Mouse (Mus musculus) liver, adult (tissue): ENCODE results near the gene Mtif3.

Experiments
- GATA4 ChIP-seq: IDR thresholded peaks from 2 replicates; pipeline ENCODE4 v1.6.1; 2014; ENCODE audit warnings: mild to moderate bottlenecking, low read length; ENCODE audit not compliant: insufficient replicate concordance

Gene Mtif3

DNA sequence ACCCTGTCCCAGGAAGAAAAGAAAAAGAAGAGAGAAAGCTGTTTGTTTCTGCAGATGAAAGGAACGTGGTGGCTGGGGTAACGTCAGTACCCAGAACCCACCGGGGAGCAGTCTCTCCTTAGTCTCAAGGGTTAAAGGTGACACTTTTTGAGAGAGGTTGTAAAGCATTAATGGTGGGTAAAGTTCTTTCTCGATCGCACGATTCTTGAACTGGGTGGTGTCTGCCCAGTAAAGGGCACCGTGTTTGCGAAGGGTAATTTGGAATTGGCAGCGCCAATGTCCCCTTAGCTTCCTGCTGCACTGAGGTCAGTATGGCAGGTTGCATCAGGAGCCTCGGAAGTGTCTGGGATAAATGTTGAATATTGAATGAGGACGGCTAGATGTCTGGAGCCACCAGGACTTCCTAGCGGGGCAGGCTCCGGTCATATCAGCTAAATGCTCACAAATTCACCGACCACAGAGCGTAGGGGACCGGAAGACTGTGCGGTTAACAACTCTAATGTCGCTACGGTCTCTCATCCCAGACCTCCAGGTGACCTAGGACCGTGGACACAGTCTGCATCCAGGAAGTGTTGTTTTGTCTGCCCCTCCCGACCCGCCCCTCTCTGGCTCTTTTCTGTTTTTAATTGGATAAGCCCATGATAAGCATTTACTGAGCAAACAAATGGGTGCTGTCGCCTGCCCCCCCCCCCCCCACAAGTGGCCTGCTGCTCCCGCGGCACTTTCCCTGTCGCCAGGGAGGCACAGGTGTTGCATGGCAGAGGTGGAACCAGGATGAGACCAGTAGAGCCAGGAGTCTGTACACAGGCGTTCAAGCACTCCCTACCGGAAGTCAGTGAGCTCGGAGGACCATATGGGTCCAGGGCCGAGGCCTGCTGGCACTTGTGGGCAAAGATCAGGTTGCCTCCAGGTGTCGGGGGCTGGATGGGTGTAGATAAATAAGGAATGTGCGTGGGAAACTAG is 25.8 kb downstream of the Mtif3 start:
- no peak for TF ChIP-seq GATA4

DNA sequence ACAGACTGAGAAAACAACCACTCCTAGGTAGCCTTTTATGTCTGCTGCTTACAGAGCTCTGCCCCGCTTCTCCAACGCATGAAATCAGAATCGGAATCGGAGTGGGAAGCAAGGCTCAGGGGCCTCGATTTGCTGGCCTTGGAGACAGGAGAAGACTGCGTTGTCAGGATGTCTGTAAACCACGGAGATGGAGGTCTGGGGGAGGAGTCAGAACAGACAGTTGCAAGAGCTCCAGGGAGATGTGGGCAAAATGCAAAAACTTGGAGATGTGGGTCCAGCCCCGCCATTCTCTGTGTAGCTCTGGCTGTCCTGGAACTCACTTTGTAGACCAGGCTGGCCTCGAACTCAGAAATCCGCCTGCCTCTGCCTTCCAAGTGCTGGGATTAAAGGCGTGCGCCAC is 30.1 kb downstream of the Mtif3 start:
- TF ChIP-seq GATA4: no peak

DNA sequence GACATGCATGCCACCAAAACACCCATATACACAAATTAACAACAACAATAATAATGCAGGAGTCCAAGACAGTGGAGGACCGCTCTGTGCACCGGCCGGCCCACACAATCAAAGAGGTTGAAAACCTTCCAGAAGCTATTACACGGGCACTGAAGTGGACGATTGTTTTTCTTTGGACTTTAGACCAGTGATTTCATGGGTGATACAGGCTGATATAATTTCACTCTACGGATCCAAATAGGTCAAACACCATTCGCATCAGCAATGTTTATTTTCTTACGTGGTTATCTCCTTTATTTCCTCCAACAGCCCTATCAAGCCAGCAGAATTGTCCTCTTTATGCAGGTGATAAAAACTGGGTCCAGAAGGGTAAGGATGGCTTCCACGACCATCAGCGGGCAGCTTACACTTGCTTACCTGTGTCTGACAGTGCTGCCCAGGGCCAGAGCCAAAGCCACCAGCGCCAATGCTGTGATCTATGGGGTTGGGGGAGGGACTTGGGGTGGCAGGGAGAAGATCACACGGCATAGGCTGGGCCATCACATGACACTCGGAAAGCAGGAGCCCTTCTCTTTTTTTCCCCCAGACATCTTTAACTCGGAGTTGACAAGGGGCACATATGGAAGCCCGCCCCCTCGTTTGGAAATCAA is 31.6 kb downstream of the Mtif3 start:
- TF ChIP-seq GATA4: no peak

DNA sequence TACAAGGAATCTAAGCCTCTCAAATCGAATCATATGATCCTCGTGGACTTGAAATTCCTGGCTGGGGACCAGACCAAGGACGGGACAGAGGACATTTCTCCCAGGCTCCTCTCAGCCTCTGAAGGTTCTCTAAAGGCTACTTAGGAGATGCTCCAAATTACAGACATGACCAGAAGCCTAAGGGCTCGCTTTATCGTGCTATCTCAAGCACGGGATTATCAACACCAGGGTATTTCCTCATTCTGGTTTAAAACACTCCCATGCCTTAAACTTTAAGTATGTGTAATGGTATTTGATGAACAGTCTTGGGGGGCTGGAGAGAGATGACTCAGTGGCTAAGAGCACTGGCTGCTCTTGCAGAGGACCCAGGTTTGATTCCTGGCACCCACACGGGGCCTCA is 32.2 kb downstream of the Mtif3 start:
- TF ChIP-seq GATA4: no peak

DNA sequence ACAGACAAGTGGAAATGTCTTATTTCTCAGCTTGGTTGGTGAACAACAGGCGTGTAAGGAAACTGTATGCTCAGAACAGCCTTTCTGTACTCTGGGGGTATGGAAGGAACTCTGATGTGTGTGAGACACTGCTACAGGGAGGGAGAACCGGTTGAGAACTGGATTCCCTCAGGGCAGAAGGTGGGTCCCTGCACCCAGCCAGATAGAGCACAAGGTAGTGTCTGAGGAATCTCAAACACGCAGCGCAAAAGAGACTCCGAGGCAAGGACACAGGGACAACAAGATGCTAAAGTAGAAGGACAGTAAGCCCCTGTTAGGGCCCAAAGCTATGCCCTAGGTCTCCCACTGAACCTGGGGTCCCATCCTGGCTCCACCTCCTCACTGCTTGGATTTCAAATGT is 36.9 kb downstream of the Mtif3 start:
- no peak for TF ChIP-seq GATA4

DNA sequence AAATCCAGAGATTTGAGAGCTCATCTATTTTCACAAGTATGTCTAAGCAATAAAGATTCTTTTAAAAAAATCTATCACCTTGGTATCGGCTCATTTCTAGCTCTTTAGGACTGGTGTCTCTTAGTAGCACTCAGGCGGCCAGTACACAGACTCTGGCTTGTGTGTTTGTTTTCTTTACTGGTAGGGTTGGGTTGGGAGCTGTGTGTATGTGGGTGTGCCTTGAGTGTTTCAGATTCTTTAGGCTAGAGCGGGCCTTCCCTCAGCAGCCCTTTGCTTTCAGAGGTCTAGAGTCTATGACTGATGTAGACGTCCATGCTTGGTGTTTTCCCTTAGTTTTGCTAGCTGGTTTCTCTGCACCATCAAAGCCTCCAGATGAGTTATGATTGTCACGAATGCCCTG is 40.1 kb downstream of the Mtif3 start:
- no peak for TF ChIP-seq GATA4

DNA sequence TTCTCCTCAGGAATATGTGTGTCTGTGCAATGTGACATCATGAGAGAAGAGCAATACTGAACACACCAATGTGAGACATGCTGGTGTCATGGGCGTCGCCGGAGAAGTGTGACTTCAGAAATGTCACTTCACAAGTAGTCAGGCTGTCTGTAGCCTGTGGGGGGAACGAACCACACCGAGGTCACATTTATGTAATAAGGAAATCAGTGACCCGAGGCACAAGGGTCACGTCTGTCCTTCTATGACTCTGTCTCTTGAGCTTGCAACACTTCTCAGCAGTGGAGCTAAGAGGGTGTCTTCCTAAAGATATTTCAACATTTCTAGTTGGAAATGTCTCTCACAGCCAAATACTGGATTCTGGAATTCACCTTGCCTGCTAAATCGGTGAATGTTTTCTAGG is 42.4 kb downstream of the Mtif3 start:
- TF ChIP-seq GATA4: no peak

DNA sequence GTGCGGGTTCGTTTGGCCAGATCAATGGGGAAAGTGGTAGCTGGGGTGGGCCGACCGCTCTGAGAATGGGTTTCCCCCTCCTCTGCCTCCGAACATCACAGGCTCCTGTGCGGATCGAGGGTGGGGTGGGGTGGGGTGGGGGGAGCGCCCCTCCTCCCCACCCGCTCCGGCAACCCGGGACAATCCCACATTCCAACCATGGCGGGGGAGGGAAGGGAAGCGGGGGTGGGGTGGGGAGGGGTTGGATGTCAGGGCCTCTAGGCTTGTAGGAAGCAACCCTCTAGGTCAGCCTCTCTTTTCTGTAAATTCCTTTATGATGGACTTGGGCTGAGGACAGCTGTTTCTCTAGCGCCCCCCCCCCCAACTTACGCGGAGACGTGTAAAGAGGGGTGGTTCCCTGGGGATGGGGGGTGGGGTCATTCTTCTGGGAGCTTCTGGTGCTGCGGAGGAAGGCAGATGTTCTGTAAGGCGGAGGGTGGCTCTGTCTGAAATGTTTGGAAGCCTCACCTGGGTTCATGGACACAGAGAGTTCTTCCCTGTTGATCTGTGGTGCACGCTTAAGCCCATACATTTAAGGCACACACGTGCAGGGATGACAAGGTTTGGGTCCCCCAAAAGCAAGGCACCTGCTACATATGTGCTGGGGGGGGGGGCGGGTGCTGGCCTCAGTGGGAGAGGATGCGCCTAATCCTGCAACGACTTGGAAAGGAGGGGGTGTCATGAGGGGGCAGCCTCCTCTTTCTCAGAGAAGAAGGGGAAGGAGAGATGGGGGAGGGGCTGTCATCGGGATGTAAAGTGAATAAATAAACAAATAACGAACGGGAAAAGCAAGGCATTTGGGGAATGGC is 43.1 kb downstream of the Mtif3 start:
- no peak for TF ChIP-seq GATA4

DNA sequence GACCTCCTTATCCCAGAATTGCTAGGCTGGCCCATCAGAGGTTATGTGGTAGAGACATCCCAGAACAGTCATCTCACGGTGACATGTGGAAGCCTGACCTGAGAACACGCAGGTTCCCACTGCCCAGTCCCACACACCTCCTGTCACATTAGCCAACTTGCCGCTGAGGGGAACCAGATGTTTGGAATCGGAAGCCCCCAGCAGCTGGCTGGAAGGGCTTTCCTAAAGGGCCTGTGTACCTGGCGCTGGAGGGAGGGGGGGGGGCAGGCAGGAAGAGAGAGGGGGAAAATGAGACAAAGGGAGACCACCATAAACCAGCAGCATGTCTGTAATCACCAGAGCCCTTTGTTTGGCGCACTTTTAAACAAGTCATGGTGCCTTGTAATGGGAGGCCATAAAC is 43.7 kb downstream of the Mtif3 start:
- no peak for TF ChIP-seq GATA4

DNA sequence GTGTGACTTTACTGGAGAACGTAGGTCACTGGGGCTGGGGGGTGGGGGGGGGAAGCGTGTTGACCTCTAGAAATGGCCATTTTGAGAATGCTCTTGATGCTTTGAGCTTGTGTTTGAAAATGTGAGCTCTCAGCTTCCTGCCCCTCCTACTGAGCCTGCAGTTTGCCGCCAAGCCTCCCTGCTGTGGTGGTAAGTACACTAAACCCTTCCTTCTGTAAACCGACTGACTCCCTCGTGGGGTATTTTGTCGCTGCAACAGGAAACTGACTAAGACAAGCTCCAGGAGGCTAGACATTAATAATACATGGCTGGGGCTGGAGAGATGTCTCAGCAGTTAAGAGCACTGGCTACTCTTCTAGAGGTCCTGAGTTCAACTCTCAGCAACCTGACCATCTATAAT is 46.8 kb downstream of the Mtif3 start:
- no peak for TF ChIP-seq GATA4

DNA sequence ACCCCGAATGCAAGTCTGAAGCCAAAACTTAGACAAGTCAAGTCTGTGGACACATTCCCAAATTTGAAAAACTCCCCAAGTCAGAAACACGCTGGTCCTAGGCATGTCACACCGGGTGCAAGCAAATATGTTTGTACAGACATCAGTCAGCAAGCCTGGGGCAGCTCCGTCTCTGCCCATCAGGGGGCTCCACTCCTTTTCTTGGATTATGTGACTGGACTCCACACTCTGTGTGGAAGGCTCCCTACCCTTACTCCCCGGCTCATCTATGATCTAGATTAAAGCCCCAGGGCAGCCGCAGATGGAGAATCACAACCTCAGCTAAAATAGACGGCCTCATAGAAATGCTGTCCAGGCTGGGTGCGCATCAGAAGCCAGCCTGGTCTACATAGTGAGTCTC is 47.3 kb downstream of the Mtif3 start:
- TF ChIP-seq GATA4: no peak

DNA sequence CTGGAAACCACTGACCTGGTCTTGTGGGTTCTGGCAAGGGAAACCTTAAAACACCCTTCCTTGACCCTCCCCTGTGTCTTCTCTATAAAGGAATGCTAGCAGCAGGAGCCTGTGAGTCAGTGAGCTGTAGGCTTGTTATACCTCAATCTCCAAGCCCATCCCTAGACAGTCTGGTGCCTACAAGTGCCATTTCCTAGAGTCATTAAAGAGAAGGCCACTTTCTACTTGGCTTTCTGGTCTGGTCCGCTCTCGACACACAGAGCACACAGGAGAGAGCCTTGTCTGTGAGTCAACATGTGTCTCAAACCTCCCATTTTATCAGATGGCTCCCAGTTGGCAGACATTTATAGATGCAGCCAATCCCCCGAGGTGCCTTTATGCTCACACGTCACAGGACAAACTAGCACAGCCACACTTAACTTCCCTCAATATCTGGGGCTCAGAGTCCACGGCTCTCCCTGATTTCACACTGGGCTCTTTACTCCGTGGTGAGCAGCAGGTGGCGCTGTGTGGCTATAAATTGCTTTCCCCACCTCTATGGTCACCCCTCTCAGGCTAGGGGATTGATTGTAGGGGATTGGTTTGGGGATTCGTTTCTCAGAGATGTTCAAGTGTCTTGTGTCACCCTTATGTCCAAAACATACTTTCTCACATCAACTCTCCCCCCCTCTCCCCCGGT is 49.4 kb downstream of the Mtif3 start:
- no peak for TF ChIP-seq GATA4

DNA sequence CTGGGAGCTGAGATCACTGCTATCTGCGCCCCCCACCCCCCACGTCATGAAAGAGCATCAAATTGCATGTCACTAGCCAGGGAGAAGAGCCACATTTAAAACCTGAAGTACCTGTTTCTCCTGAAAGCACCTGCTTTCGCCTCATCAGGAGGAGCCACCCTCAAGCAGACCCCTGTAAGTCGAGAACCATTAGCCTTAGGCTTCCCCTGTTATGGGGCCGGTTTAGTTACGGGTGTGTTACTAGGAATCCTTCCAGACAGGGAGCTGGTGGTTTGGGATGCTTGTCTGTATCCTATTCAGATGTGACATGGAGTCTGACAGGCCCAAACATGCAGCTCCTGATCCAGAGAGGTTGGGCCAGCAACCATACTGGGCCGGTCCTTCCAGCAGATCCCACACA is 50.2 kb downstream of the Mtif3 start:
- TF ChIP-seq GATA4: no peak

DNA sequence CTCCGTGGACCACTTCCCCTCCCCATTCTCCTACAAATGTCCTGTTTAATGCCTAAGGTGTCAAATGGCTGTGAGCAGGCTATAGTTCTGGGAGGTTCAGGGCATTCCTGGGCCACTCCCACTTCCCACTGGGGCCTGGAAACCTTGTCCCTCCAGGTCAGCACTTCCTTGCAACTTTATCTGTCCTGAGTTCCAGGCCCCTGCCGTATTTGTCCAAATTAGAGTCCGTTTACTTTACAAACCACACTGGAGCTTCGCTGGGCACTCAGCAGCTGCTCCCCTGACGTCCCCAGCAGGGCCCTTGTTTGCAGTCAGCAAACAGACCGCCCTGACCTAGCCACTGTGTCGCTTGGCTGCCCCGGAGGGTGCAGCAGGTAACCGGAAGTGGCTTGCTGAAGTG is 51.4 kb downstream of the Mtif3 start:
- no peak for TF ChIP-seq GATA4

DNA sequence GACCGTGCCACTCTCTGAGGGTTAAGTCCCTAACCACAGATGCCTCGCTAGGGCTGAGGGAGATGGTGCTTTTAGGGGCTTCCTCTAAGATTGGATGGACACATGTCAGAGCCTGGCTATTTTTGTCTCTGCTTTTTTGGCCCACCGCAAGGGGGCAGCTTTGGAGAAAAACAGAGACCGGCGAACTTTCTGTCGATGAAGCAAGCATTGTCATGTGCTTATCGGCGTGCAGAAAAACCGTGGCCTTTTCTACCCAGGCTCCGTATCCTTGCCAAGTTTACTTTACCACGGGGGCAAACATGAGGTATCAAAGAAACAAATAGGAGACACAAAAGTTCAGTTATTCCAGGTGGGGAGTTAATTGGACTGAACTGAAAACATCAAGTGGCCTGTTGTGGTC is 55.0 kb downstream of the Mtif3 start:
- no peak for TF ChIP-seq GATA4
